ENCODE assay signal across 25 mouse cellular contexts in genomic region chr13:63877138-63877537, GRCm38 (mm10).
DNase-seq lines count a peak whose midpoint lies in the region; ATAC-seq and TF ChIP-seq lines count a peak whose summit lies in the region.
"Had no signal": no experiment of that assay in that cellular context is flagged by ENCODE, and none has a peak within 500 bp of the region (broad histone marks: within the 10 kb centered on the region; RNA-seq: fewer than 3 reads in every experiment).

No protein-coding gene starts in this region.

- peaks cover 13 to 22% of the 10 kb centered on the region in 2 experiments for H3K36me3 ChIP-seq in MEL (ENCODE audit: control insufficient read depth in 1 of 2, insufficient read depth in 2 of 2, low read length in 2 of 2)
- H3K36me3 ChIP-seq in splenic B cell, adult 2 months (ENCODE audit: control insufficient read depth, insufficient read depth, low read length, poor library complexity, severe bottlenecking): no peaks in the 10 kb centered on the region
- H3K36me3 ChIP-seq in hindbrain, embryonic 11.5 days (ENCODE audit: control insufficient read depth, insufficient read depth, low read length): no peaks in the 10 kb centered on the region

- DNase-seq in MEL (ENCODE audit: low read depth, low spot score): peak; percentile 18
- peak; percentile 3 for DNase-seq in splenic B cell, adult 2 months (ENCODE audit: low read depth, low spot score)
- DNase-seq in left cerebral cortex, postnatal 14 days (ENCODE audit: low spot score in 2 of 2): no peak
- no peak for DNase-seq in hindbrain, embryonic 11.5 days (ENCODE audit: low spot score)
- no peak for DNase-seq in layer of hippocampus, postnatal 10 days (ENCODE audit: low spot score in 2 of 2)
- DNase-seq: adrenal gland, postnatal 10 days; B cell, adult 2 months; cerebellum, adult 18-20 months; cerebellum, adult 9-11 months; cerebellum, postnatal 36 days; embryo, embryonic 11 days; gastrocnemius, postnatal 36 days; heart, adult 18-20 months; heart, postnatal 10 days; kidney, adult 11 months had no signal

- no peak overlapping the region for H3K27ac ChIP-seq in MEL (ENCODE audit: control insufficient read depth, low read depth, low read length)
- H3K27ac ChIP-seq in bone marrow macrophage, adult 2 months (ENCODE audit: insufficient read depth, low read depth, low read length): peak overlapping the region; percentile 50
- no peak overlapping the region for H3K27ac ChIP-seq in hindbrain, embryonic 11.5 days (ENCODE audit: low read depth, low read length)
- H3K27ac ChIP-seq: embryonic facial prominence, embryonic 15.5 days; forebrain, embryonic 10.5 days; forebrain, embryonic 15.5 days; heart, embryonic 10.5 days; hindbrain, embryonic 10.5 days; hindbrain, embryonic 15.5 days had no signal

- ATAC-seq in inflammation-experienced regulatory T-cells, adult 6 months: peak; percentile 61
- ATAC-seq in hindbrain, embryonic 11.5 days (ENCODE audit: low FRiP score): no peak
- ATAC-seq: forebrain, embryonic 15.5 days; Patski had no signal

- H3K9ac ChIP-seq in MEL (ENCODE audit: control insufficient read depth, low read depth, low read length, poor library complexity, severe bottlenecking): no peak overlapping the region
- no peak overlapping the region for H3K9ac ChIP-seq in hindbrain, embryonic 11.5 days (ENCODE audit: low read depth, low read length)
- H3K9ac ChIP-seq: embryonic facial prominence, embryonic 15.5 days; forebrain, embryonic 15.5 days; hindbrain, embryonic 15.5 days had no signal

- no peak for TF ChIP-seq CTCF in MEL (IDR thresholded peaks at IDR 0.05 in 2 of 3, conservative IDR thresholded peaks at IDR 0.05 in 1 of 3; ENCODE audit: control insufficient read depth in 1 of 3, insufficient read depth in 1 of 3, low read depth in 2 of 3, low read length in 3 of 3, poor library complexity in 1 of 3, severe bottlenecking in 1 of 3)
- TF ChIP-seq CTCF in bone marrow macrophage, adult 2 months (IDR thresholded peaks at IDR 0.05; ENCODE audit: low read depth, low read length): no peak

- H3K4me3 ChIP-seq in MEL (ENCODE audit: control insufficient read depth in 1 of 2, insufficient read depth in 1 of 2, low read depth in 2 of 2, low read length in 2 of 2): no peak overlapping the region
- H3K4me3 ChIP-seq in bone marrow macrophage, adult 2 months (ENCODE audit: insufficient read depth, low read length): no peak overlapping the region
- H3K4me3 ChIP-seq in hindbrain, embryonic 11.5 days (ENCODE audit: low read depth, low read length): no peak overlapping the region
- H3K4me3 ChIP-seq: embryonic facial prominence, embryonic 15.5 days; erythroblast, embryonic 14.5 days; forebrain, embryonic 10.5 days; forebrain, embryonic 15.5 days; heart, embryonic 10.5 days; hindbrain, embryonic 10.5 days; hindbrain, embryonic 15.5 days had no signal

- no peak overlapping the region for H3K4me2 ChIP-seq in hindbrain, embryonic 11.5 days (replicated peaks; ENCODE audit: low read depth, low read length)
- H3K4me2 ChIP-seq: embryonic facial prominence, embryonic 15.5 days; forebrain, embryonic 15.5 days; hindbrain, embryonic 15.5 days had no signal

- H3K4me1 ChIP-seq in MEL (ENCODE audit: control insufficient read depth in 1 of 2, insufficient read depth in 2 of 2, low read length in 2 of 2): peaks cover 12 to 17% of the 10 kb centered on the region in 2 experiments
- peaks cover 10% of the 10 kb centered on the region for H3K4me1 ChIP-seq in bone marrow macrophage, adult 2 months (ENCODE audit: control insufficient read depth, insufficient read depth, low read length)
- H3K4me1 ChIP-seq in hindbrain, embryonic 11.5 days (replicated peaks; ENCODE audit: control insufficient read depth, insufficient read depth, low read length): no peaks in the 10 kb centered on the region
- H3K4me1 ChIP-seq: embryonic facial prominence, embryonic 15.5 days; hindbrain, embryonic 10.5 days; hindbrain, embryonic 15.5 days had no signal

- no peak for TF ChIP-seq RAD21 in MEL (IDR thresholded peaks at IDR 0.05; ENCODE audit: low read depth, low read length)

- intact Hi-C loops in left cerebral cortex, postnatal 14 days (cut with DNase I): no loop called here

- no peak for TF ChIP-seq POLR2A in MEL (IDR thresholded peaks at IDR 0.05; ENCODE audit: control insufficient read depth in 1 of 2, insufficient read depth in 1 of 2, low read depth in 1 of 2, low read length in 2 of 2, poor library complexity in 1 of 2)
- TF ChIP-seq POLR2A in bone marrow macrophage, adult 2 months (IDR thresholded peaks at IDR 0.05; ENCODE audit: borderline replicate concordance, low read depth, low read length): no peak

- WGBS in hindbrain, embryonic 11.5 days: 91% methylated on average over 6 of the region's 6 CpGs

- H3K79me2 ChIP-seq in MEL (ENCODE audit: control insufficient read depth, insufficient read depth, low read length, poor library complexity): no peaks in the 10 kb centered on the region

- TF ChIP-seq EP300 in MEL (IDR thresholded peaks at IDR 0.05; ENCODE audit: low read depth in 1 of 2, low read length in 2 of 2): no peak

- H3K9me3 ChIP-seq in MEL (replicated peaks; ENCODE audit: insufficient read depth, low read length): no peaks in the 10 kb centered on the region
- H3K9me3 ChIP-seq in hindbrain, embryonic 11.5 days (ENCODE audit: control insufficient read depth, low read length): no peaks in the 10 kb centered on the region
- H3K9me3 ChIP-seq: embryonic facial prominence, embryonic 15.5 days; forebrain, embryonic 10.5 days; forebrain, embryonic 15.5 days; heart, embryonic 10.5 days; hindbrain, embryonic 10.5 days; hindbrain, embryonic 15.5 days had no signal

- no peaks in the 10 kb centered on the region for H3K27me3 ChIP-seq in MEL (ENCODE audit: control insufficient read depth in 1 of 2, insufficient read depth in 2 of 2, low read length in 2 of 2)
- no peaks in the 10 kb centered on the region for H3K27me3 ChIP-seq in splenic B cell, adult 2 months (ENCODE audit: control insufficient read depth, insufficient read depth, low read length, poor library complexity, severe bottlenecking)
- no peaks in the 10 kb centered on the region for H3K27me3 ChIP-seq in hindbrain, embryonic 11.5 days (ENCODE audit: control insufficient read depth, insufficient read depth, low read length)
- H3K27me3 ChIP-seq: embryonic facial prominence, embryonic 15.5 days; forebrain, embryonic 15.5 days; hindbrain, embryonic 15.5 days; Patski had no signal

TF ChIP-seq in MEL, 35 proteins besides CTCF, POLR2A, EP300 and RAD21:
- no peak for TF ChIP-seq TAL1 (IDR thresholded peaks at IDR 0.05; ENCODE audit: low read length)
- TF ChIP-seq NRF1 (IDR thresholded peaks at IDR 0.05; ENCODE audit: insufficient read depth, low read depth, low read length, poor library complexity, severe bottlenecking): no peak
- TF ChIP-seq BHLHE40 (IDR thresholded peaks at IDR 0.05; ENCODE audit: borderline replicate concordance, low read depth, low read length): no peak

Comparison
In these comparisons a context has a peak if more than half of its experiments do, and no peak if none do; other contexts are left out.
1. DNase-seq: peak in MEL (single experiment) and splenic B cell, adult 2 months (single experiment); none in left cerebral cortex, postnatal 14 days (0 of 2), hindbrain, embryonic 11.5 days (single experiment) and layer of hippocampus, postnatal 10 days (0 of 2).